Mouse (Mus musculus): ENCODE data around the gene Acvr1. TPM values are rescaled to one million over a fixed set of nuclear protein-coding genes. Genes with fewer than 3 reads are reported as not detected.
A peak's percentile ranks its signal among the peaks of the same experiment; 100 is the strongest.

Acvr1 gene
- 31.6 and 34.4 TPM in 2 replicates for polyA plus RNA-seq (2012; rRNA removed)

DNA sequence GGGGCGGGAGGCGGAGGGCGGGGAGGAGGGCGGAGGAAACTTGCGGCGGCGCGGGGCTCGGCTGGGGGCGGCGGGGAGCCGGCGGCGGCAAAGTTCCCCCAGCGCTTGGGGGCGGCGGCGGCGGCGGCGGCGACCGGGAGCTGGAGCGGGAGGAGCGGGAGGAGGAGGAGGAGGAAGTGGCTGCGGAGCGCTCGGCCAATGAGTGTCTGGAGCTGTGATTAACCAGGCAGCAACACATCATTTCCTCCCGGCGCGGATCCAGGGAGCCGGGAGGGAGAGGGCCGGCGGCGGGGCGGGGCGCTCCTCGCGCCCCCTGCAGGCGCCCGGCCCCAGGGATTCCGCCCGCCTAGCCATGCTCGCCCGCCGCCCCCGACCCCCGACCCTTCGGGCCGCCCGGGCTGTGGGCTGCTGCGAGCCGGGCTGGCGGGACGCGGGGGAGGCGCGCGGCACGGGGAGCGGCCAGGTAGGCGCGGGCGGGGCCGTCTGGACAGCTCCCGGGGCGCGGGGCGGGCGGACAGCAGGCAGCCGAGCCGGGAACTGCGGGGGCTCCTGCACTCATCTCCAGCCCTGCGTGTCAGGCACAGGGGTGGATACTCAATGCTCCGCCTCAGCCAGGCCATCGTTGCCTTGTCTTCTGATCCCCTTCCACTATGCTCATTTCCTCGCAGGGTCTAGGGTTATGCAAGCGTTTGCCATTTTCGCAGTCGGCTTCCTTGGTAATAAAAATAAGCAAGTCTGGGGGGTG, at the start of gene Acvr1, which contains the start of gene Upp2:
Gene Acvr1 (minus strand): TSS at position 92 of the 745 bp plus-strand sequence.
Gene Upp2 (plus strand): TSS at position 233 of the 745 bp plus-strand sequence.
- DNase-seq (ENCODE audit: extremely low spot score in 1 of 2, low spot score in 1 of 2), result peak; percentile 79 to 86

DNA sequence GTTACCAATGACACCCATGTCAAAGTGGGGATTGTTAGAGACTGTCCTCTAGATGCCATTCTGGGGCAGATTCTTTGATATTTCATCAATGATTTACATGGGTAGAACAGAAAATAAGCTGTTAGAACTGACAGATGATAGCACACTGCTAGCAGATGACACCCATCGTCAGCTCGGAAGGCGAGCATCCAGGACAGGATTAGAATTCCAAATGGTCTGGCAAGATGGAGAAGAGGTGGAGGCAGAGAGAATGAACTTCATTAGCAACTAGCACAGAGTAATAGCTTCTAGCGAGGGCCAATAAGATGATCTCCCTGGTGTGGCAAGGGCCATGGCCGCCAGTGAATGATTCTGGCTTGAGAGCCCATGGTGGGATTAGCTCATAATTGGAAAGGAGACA, 48.8 kb upstream of the Acvr1 start:
- DNase-seq (ENCODE audit: extremely low spot score in 1 of 2, low spot score in 1 of 2), result no peak

DNA sequence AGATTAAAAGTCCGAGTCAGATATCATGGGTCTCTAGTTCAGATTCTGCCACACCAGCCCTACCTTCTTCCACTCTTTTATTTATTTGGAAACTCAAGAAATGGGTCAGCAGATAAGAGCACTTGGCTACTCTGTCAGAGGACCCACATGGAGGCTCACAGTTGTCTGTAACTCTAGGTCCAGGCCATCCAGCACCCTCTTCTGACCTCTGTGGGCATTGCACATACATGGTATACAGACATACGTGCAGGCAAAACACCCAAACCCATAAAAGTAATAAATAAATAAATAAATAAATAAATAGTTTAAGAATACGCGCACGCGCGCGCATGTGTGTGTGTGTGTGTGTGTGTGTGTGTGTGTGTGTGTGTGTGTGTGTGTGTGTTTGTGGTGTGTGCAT, 47.9 kb upstream of the Acvr1 start:
- no peak for DNase-seq (ENCODE audit: extremely low spot score in 1 of 2, low spot score in 1 of 2)

DNA sequence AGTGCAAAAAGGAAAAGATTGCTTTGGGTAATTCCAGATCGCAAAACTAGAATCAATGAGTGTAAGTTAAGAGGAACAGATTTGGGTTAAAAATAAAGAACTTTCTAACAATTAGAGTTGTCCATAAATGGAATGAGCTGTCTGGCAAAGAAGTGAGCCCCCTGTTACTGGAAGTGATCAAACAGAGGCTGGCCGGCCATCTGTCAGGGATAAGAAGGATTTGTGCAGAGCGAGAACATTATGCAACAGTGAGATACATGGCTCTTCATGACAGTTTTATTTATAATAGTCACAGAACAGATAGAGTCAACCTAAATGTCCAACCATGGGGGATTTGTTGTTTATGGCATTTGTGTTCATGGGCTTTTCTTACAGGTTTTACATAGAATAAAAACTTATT, 46.8 kb upstream of the Acvr1 start:
- DNase-seq (ENCODE audit: extremely low spot score in 1 of 2, low spot score in 1 of 2), result no peak

DNA sequence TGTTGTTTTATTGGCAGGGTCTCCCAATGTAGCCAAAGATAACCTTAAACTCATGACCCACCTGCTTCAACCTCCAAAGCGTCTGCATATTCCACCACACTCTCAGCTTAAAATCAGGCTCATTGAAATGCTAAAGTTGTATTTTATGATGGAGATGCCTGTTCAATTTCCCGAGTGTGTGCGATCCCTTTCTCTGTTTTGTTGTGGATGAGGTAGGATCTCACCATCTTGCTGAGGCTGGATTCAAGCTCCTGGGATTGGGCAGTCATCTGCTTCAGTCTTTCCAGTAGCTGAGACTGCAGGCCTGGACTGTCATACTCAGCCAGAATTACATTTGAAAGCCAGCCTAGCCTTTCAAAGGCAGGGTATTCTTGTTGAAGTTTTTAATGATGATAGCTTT, 37.8 kb upstream of the Acvr1 start:
- DNase-seq (ENCODE audit: extremely low spot score in 1 of 2, low spot score in 1 of 2), result no peak

DNA sequence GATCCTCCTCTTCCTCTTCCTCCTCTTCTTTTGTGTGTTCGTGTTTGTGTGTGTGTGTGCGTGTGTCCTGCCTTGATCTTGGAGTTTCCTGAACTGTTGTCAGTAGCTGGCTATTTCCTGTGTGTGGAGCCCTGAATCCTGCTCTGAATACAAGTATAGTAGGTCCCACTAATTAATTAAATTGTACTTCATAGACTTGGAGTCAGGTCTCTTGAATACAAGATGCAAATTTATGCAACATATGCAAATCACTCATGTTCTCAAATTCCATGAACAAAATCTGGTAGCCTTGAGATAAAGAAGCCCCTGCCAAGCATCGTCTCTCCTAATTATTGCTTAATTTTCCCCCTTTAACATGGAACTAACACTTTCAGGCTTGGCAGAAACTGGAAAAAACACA, 36.4 kb upstream of the Acvr1 start:
- DNase-seq (ENCODE audit: extremely low spot score in 1 of 2, low spot score in 1 of 2), result no peak

DNA sequence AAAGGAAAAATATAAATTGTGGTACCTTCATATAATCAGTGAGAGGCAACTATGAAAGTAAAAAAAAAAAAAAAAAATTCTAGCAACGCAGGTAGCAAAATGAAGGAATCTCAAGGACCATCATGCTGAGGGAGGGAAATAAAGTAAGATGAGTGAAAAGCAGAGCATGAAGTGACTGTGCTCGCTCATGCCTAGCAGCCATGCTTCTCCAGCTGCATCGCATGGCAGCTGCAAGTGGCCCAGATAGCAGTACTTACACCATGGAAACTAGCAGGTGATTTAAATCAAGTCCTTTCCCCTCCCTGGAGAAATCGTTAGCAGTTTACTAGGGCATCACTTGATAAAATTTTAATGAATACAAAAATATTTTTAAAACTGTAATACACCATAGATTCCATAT, 34.4 kb upstream of the Acvr1 start:
- DNase-seq (ENCODE audit: extremely low spot score in 1 of 2, low spot score in 1 of 2), result no peak

DNA sequence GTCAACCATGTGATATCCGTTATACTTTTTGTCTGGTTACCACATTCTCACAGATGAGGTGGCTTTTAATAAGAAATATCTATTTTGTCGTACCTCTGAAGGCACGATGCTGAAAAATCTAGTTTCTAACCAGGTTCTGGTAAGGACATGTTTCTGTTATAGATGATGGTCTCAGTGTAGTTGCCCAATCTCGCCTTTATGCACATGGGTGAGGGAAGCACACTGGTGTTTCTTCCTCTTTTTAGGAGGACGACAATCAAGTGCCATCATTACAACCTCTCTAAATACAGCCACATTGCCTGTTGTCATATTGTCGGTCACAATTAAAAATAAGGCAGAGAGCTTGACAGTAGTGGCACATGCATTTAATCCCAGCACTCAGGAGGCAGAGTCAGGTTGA, 32.7 kb upstream of the Acvr1 start:
- DNase-seq (ENCODE audit: extremely low spot score in 1 of 2, low spot score in 1 of 2), result no peak

DNA sequence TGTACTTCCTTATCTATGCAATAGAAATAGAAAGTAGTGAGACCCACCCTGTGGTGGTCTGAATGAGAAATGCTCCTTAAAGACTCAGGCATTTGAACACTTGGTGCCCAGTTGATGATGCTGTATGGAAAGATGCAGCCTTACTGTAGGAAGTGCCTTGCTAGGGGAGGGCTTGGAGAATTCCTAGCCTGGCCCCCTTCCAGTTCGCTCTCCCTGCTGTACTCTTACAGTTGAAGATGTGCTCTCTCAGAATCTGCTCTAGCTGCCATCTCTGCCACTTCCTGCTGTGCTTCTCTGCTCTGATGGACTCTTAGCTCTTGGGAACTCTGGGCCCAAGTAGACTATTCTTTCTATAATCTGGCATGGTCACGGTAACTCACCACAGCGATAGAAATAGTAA, 30.6 kb upstream of the Acvr1 start:
- no peak for DNase-seq (ENCODE audit: extremely low spot score in 1 of 2, low spot score in 1 of 2)

DNA sequence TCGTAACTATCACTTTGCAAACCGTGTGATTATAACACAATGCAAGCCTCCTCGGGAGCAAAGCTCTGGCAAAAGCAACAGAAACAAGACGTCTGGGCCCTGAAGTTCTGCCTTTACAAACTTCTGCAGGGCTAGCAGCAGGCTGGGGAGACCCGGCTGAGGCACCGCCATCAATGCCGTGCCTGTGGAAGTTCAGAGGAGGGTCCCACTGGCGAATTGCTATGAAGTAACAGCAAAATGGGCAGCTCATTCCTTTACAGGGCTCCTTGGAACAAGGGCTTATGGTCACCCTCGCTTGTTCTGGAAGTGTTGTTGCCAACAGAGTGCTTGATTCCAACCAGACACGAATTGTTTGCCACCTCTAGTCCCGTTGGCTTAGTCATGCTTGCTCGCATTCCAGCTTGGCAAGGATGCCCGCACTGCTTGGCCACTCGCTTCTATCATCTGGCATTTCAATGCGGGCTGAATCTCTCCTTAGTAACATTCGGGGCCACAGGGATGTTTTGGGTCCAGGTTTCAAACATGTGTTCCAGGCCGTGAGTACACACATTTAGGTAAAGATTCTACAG, 29.9 kb upstream of the Acvr1 start:
- DNase-seq (ENCODE audit: extremely low spot score in 1 of 2, low spot score in 1 of 2), result peak in 1 of 2 experiments; percentile 56

DNA sequence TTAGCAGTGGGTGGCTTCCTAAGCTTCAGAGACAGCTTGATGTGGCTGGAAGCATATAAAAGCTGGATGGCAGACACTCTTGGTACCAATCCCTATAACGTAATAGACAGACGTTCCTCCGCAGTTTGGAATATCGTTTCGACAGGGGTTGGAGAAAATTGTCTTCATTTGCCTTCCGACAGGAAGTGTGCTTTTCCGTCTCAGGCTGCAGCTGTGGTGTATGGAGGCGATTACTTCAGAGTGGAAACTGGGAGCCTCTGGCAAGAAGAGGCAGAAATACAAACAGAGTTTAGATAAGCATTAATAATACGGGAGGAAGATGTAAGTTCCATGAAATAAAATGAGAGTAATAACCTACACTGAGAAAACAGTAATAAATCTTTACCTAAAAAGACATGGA, 28.4 kb upstream of the Acvr1 start:
- DNase-seq (ENCODE audit: extremely low spot score in 1 of 2, low spot score in 1 of 2), result no peak

DNA sequence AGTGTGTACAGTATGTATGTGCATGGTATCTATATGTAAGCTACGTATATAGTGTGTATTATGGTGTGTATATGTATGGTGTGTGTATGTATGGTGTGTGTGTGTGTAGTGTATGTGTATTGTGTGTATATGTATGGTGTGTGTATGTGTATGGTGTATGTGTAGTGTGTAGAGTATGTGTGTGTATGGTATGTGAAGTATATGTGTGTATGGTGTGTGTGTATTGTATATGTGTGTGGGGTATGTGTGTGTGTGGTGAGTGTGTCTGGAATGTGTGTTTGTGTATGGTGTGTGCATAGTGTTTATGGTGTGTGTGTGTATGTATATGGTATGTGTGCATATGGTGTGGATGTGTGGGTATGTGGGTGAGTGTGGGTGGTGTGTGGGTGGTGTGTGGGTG, 23.1 kb upstream of the Acvr1 start:
- DNase-seq (ENCODE audit: extremely low spot score in 1 of 2, low spot score in 1 of 2), result no peak

DNA sequence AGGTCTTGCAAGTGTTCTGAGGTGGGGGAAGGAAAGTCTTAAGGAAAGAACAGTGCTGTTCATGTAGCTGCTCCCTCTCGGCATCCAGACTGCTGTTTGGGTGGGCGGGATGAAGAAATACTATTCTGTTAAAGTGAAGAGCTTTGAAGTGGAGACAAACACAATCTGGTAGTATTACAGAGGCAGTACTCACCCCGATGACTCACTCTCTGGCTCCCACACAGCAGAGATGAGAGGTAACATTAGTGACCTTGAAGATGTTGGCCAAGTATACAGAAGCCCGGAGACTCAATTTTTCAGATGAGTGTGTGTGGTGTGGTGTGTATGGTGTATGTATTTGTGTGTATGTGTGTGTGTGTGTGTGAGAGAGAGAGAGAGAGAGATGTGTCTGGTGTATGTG, 22.7 kb upstream of the Acvr1 start:
- peak; percentile 69 to 76 for DNase-seq (ENCODE audit: extremely low spot score in 1 of 2, low spot score in 1 of 2)

DNA sequence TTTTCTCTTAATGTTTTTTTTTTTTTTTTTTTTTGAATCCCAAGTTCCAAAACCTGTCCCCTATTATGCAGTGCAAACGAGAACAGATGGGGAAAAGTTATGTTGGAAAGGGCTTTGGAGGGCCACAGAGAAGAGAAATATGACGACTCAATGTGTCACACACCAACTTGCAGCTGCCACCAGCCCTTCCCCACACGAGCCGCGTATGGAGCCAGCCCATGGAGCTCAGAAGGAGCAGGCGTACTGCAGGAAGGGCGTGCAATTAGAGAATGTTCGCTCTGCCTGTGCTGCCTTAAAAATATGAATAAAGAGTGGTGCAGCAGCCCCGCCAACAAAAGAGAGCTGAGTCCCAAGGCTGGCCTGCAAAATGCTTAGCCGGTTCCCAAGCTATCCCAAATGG, 19.4 kb upstream of the Acvr1 start:
- peak; percentile 66 to 80 for DNase-seq (ENCODE audit: extremely low spot score in 1 of 2, low spot score in 1 of 2)

DNA sequence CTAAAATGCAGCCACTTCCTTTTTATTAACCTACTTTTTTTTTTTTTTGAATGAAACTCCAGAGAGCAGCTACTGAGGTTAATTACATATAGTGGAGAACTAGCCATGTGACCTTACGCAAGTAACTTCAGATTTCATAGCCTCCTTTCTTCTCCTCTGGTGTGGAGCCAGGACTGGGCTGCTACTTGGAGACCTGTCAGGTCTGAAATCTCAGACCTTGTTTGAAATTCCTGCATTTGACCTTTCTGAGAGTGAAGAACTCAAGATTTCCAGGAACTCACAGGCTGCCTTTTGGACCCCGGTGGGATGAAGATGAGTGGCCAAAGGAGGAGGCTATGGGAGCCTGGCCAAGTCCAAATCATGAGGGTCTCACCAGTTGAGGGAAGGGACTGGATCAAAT, 7.2 kb upstream of the Acvr1 start:
- no peak for DNase-seq (ENCODE audit: extremely low spot score in 1 of 2, low spot score in 1 of 2)

DNA sequence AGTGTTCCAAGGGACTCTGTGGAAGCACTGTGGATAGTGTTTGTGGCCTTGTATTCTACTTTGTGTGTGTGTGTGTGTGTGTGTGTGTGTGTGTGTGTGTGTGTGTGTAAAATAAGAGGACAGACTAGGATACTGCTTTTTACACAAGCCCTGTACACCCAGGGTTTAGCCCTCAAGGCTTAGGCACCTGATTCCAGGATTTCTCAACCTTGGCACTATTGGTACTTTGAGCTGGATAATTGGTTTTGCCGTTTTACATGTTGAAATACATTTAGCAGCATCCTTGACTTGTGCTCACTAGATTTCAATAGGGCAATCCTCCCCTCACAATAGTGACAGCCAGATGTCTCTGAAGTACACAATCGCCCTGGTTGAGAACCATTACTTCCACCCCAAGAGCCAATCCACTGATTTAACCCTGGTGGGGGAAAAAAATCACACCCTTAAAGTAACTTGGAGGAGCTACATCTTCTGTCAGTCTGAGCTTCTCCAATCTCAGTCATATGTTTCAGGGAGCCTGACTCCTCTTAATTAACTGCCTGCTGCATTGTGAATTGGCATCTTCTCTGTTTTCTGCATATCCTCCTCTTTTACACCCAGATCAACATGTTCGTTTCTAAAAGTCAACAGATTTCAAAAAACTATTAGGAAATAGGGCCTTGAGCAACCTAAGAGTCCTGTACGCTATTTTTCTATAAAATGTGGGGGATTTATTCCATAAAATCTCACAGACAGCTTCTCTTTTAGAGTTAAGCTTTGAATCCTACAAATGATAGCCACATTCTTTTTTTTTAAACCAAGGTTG, 2.1 kb upstream of the Acvr1 start:
- DNase-seq (ENCODE audit: extremely low spot score in 1 of 2, low spot score in 1 of 2), result no peak

DNA sequence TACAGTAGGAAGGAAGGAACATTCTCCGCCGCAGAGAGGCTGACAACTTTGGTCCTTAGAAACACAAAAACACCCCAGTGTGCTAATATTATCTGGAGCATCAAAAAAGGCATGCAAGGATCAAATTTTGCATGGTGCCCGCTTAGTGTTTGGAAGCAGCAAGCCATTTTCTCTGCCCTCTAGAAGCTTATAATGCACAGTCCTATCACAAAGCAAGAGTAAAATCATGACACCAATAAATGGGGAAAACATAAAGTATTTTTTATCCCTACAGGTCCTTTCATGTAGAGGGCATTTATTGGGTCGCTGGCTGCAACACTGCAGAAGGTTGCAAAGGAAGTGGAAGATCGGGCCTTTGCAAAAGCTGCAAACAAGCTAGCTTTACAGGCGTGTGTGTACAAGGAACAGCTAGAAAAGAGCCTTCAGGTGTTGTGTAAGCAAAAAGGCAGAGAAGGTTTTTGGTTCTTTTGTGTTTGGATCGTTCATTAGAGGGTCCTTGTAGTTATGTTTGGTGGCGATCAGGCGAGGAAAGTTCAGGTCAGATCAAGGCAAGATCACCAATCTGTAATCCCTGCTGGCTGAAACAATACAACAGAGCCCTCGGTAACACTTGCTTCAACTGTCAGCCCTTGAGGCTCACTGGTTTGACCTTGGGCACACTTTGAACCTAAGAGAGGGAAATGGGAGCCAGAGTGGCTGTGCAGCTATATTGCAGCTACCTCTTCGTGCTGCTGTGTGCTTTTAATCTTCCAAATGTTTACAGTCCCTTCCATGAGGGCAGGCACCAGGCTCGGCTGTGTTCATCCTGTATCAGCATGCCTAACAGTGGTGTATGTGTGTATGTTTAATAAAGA, 1.1 kb upstream of the Acvr1 start:
- DNase-seq (ENCODE audit: extremely low spot score in 1 of 2, low spot score in 1 of 2), result no peak

DNA sequence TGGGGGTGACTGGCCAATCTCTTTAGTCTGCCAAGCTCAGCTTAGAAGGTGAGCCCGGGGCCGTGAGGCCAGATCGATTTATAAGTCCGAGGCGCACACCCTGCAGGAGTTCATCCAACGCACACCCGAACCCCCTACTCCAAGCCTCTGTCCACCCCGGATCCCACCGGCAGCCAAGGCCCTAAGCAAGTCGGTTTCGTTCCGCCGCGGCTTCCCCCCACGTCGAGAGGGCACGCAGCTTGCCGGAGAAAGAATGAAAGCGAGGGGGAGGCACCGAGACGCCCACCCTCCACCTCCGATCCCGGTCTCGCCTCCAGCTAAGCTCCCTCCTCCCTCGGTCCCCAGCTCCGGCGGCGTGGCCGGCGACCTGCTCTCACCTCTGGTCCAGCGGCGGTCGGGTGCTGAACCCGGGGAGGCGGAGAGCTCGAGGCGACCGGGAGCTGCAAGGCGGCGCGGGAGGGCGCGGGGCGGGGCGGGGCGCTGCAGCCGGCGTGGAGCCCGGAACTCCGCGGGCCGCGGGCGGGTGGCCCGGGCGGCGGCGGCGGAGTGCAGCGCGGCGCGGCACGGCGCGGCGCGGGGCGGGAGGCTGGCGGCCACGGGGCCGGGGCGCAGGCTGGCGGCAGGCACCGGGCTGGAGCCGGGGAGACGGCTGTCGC, 419 bp downstream of the Acvr1 start:
- DNase-seq (ENCODE audit: extremely low spot score in 1 of 2, low spot score in 1 of 2), result peak; percentile 18 to 53

DNA sequence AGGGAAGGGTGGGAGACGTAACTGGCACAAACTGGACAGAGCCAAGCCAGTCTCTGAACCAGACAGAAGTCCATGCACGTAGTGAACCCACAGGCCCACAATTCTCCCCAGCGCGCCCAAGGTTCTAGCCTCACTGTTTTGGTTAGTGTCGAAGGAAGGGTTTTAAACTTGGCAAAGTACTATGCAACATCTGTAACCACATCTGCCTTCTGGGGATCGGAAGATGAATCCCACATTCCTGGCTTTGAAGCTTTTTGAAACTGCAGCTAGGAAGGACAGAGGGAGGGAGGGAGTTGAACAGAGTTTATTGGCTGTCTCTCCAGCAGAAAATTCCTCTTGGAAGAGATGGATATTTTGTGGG, 928 bp downstream of the Acvr1 start:
- no peak for DNase-seq (ENCODE audit: extremely low spot score in 1 of 2, low spot score in 1 of 2)

DNA sequence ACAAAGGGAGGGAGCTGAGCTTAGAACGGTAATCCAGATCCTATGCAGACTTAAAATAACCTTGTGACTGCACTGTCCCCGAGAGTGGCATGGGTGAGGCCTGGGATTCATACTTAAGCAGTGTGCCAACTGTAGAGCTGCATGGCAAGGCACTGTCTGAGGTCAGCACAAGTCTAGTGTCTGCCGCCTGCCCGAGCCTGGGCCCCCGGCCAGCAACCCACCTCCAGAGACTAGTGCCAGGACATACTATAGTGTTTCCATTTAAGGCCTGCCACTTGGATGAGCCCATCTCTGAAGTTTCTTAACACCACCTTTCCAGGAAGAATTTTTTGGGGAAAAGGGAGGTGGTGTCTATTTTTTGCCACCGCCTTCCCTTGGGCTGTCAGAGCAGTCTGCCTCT, 1.7 kb downstream of the Acvr1 start:
- DNase-seq (ENCODE audit: extremely low spot score in 1 of 2, low spot score in 1 of 2), result peak; percentile 46 to 79

Data from frontal cortex, adult 2 months (tissue).